Mouse (Mus musculus): Measurements from ENCODE around the gene Fastk. TPM values are rescaled to one million over a fixed set of nuclear protein-coding genes. Genes with fewer than 3 reads are reported as not detected.
A peak's percentile ranks its signal among the peaks of the same experiment; 100 is the strongest.

Gene Fastk
- polyA plus RNA-seq, 1 experiment from 2014 or later: 181 TPM

DNA sequence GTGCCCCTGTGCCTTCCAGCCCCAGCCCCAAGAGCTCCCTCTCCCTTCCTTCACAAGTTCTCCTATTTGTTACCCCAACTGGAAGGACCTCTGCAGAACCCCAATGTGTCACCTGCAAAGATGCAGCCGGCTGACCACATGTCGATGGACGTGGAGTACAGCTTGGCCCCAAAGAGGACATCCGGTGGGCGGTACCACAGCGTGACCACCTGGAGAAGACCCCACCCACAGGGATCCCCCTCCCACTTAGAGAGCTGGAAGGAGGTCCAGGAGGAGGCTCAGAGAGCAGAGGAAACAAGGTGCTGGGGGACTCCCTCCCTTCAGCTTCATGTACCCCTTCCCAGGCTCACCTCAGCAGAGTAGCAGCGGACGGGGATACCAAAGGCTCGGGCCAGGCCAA is 24.7 kb downstream of the Fastk start:
- no peak overlapping the region for H3K4me2 ChIP-seq (ENCODE audit: low read length)
- H3K4me1 ChIP-seq (ENCODE audit: control insufficient read depth in 2 of 2, insufficient read depth in 2 of 2, low read length in 2 of 2): peaks cover 8 to 16% of the 10 kb centered on the region in 2 experiments
- no peak overlapping the region for H3K27ac ChIP-seq (replicated peaks in 1 of 2; ENCODE audit: control insufficient read depth in 1 of 2, insufficient read depth in 1 of 2, low read depth in 2 of 2, low read length in 2 of 2)
- ATAC-seq (ENCODE audit: insufficient number of reproducible peaks, insufficient read depth, low FRiP score, low read depth): no peak
- H3K27me3 ChIP-seq (ENCODE audit: control insufficient read depth, insufficient read depth, low read length): 0 out of 2 replicates have a peak, but pooled peaks cover 2% of the 10 kb centered on the region
- H3K9me3 ChIP-seq (ENCODE audit: control insufficient read depth, low read length): no peaks in the 10 kb centered on the region
- whole genome bisulfite sequencing: 89% methylated on average over 9 of the region's 9 CpGs
- H3K9ac ChIP-seq (ENCODE audit: low read length): no peak overlapping the region
- no peak overlapping the region for H3K4me3 ChIP-seq (ENCODE audit: control insufficient read depth in 1 of 2, insufficient read depth in 1 of 2, low read depth in 1 of 2, low read length in 2 of 2)
- peaks cover 35% of the 10 kb centered on the region for H3K36me3 ChIP-seq (ENCODE audit: control insufficient read depth, insufficient read depth, low read length)

DNA sequence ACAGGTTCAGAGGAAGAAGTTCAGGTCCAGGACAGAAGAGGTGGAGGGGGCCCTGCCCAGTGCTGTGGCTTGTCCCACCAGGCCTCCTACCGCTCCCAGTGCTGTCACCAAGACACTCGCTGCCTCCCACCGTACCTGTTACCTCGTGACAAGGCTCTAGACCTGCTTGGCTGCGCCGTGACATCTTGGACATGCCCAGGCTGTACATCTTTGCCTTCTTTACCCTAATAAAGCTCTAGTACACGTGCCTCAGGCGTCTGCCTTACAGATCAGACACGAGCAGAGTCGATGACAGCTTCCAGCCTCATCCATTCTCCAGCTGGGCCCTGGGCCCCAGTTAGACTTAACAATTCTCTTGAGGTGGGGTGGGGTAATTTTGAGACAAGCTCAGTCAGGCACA is 27.5 kb downstream of the Fastk start:
- no peak overlapping the region for H3K9ac ChIP-seq (ENCODE audit: low read length)

DNA sequence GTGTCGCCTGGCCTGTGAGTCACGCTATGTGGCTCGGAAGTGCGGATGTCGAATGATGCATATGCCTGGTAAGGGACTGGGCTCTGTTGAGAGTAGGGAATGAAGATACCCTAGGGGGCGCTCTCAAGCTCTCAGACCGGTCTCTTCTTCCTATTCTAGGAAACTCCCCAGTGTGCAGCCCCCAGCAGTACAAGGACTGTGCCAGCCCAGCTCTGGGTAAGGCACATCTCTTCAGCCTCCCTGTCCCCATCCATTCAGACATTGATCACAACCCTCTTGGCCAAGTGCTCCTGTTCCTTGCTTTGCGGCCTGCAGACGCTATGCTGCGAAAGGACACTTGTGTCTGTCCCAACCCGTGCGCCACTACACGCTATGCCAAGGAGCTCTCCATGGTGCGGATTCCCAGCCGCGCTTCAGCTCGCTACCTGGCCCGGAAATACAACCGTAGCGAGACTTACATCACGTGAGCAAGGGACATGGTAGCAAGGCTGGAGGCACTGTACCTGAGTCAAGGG is 28.8 kb downstream of the Fastk start:
- no peak overlapping the region for H3K27ac ChIP-seq (replicated peaks in 1 of 2; ENCODE audit: control insufficient read depth in 1 of 2, insufficient read depth in 1 of 2, low read depth in 2 of 2, low read length in 2 of 2)
- no peaks in the 10 kb centered on the region for H3K9me3 ChIP-seq (ENCODE audit: control insufficient read depth, low read length)
- no peak overlapping the region for H3K4me3 ChIP-seq (ENCODE audit: control insufficient read depth in 1 of 2, insufficient read depth in 1 of 2, low read depth in 1 of 2, low read length in 2 of 2)
- H3K4me1 ChIP-seq (ENCODE audit: control insufficient read depth in 2 of 2, insufficient read depth in 2 of 2, low read length in 2 of 2): peaks cover 0 to 2% of the 10 kb centered on the region in 2 experiments; a peak in 1 of 4 replicates
- H3K4me2 ChIP-seq (ENCODE audit: low read length): no peak overlapping the region
- H3K36me3 ChIP-seq (ENCODE audit: control insufficient read depth, insufficient read depth, low read length): peaks cover 32% of the 10 kb centered on the region
- H3K27me3 ChIP-seq (ENCODE audit: control insufficient read depth, insufficient read depth, low read length): peaks cover 12% of the 10 kb centered on the region; the same call in 1 of the 2 replicates
- under 1% methylated on average over 21 of the region's 21 CpGs for WGBS
- H3K9ac ChIP-seq (ENCODE audit: low read length): no peak overlapping the region
- peak; percentile 27; the same call in 1 of the 2 replicates for ATAC-seq (ENCODE audit: insufficient number of reproducible peaks, insufficient read depth, low FRiP score, low read depth)

More for the DNA sequence above, 27.5 kb downstream of the Fastk start:
- peaks cover 12% of the 10 kb centered on the region; the same call in 1 of the 2 replicates for H3K27me3 ChIP-seq (ENCODE audit: control insufficient read depth, insufficient read depth, low read length)
- H3K4me2 ChIP-seq (ENCODE audit: low read length): no peak overlapping the region
- peaks cover 35% of the 10 kb centered on the region for H3K36me3 ChIP-seq (ENCODE audit: control insufficient read depth, insufficient read depth, low read length)
- H3K9me3 ChIP-seq (ENCODE audit: control insufficient read depth, low read length): no peaks in the 10 kb centered on the region
- H3K4me3 ChIP-seq (ENCODE audit: control insufficient read depth in 1 of 2, insufficient read depth in 1 of 2, low read depth in 1 of 2, low read length in 2 of 2): no peak overlapping the region
- H3K4me1 ChIP-seq (ENCODE audit: control insufficient read depth in 2 of 2, insufficient read depth in 2 of 2, low read length in 2 of 2): peaks cover 0 to 2% of the 10 kb centered on the region in 2 experiments; a peak in 3 of 4 replicates
- no peak for ATAC-seq (ENCODE audit: insufficient number of reproducible peaks, insufficient read depth, low FRiP score, low read depth)
- 79% methylated on average over 10 of the region's 10 CpGs for WGBS
- H3K27ac ChIP-seq (replicated peaks in 1 of 2; ENCODE audit: control insufficient read depth in 1 of 2, insufficient read depth in 1 of 2, low read depth in 2 of 2, low read length in 2 of 2): no peak overlapping the region

DNA sequence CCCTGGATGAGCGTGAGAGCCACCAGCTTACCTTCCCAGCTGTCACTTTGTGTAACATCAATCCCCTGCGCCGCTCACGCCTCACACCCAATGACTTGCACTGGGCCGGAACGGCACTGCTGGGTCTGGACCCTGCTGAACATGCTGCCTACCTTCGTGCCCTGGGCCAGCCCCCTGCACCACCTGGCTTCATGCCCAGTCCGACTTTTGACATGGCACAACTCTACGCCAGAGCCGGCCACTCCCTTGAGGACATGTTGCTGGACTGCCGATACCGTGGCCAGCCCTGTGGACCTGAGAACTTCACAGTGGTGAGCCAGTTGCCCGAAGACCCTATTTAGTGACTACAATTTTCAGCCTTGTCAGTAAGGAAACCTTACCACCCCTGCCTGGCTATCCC is 31.1 kb downstream of the Fastk start:
- no peak overlapping the region for H3K4me3 ChIP-seq (ENCODE audit: control insufficient read depth in 1 of 2, insufficient read depth in 1 of 2, low read depth in 1 of 2, low read length in 2 of 2)
- H3K4me2 ChIP-seq (ENCODE audit: low read length): no peak overlapping the region
- WGBS: 83% methylated on average over 13 of the region's 13 CpGs
- no peak overlapping the region for H3K27ac ChIP-seq (replicated peaks in 1 of 2; ENCODE audit: control insufficient read depth in 1 of 2, insufficient read depth in 1 of 2, low read depth in 2 of 2, low read length in 2 of 2)
- peaks cover 0 to 2% of the 10 kb centered on the region in 2 experiments; a peak in 1 of 4 replicates for H3K4me1 ChIP-seq (ENCODE audit: control insufficient read depth in 2 of 2, insufficient read depth in 2 of 2, low read length in 2 of 2)
- peaks cover 13% of the 10 kb centered on the region for H3K36me3 ChIP-seq (ENCODE audit: control insufficient read depth, insufficient read depth, low read length)
- H3K27me3 ChIP-seq (ENCODE audit: control insufficient read depth, insufficient read depth, low read length): peaks cover 12% of the 10 kb centered on the region; the same call in 1 of the 2 replicates
- H3K9me3 ChIP-seq (ENCODE audit: control insufficient read depth, low read length): no peaks in the 10 kb centered on the region
- H3K9ac ChIP-seq (ENCODE audit: low read length): no peak overlapping the region
- no peak for ATAC-seq (ENCODE audit: insufficient number of reproducible peaks, insufficient read depth, low FRiP score, low read depth)

DNA sequence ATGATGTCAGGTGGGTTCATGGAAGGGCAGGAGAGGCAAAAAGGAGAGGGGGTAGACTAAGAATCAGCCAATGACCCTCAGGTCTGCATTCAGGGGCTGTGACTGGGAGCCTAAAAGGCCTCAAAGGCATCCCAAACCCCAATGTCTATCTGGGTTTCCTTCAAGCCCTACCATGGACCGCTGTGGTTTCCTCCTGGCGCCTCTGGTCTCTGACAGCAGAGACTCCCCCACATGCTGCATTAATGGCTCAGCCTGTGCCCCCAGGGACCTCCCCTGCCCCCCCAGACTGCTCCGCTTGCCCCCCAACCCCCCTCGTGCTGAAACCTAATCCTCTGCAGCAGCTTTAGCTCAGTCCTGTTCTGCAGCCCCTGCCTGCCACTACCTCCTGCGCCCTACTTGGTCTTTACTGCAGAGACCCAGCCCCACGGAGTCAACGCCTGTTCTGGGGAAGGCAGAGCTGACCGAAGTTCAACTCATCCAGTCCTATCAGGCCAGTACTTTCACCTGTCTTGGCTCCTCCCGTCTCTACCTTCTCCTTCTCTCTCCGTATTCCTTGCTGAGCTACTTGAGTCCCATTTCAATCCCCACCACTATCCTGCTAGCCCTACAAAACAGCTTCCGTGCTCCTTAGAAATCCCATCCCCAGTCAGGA is 31.9 kb downstream of the Fastk start, which contains the start of gene Asic3:
Asic3 (plus strand) TSS at position 351 of the 652 bp plus-strand sequence.
- 39% methylated on average over 11 of the region's 11 CpGs for WGBS
- Histone ChIP-seq H3K4me3 (ENCODE audit: control insufficient read depth in 1 of 2, insufficient read depth in 1 of 2, low read depth in 1 of 2, low read length in 2 of 2) (no peak within 1 kb of the TSS), H3K9ac (ENCODE audit: low read length) (no peak within 1 kb of the TSS), H3K27me3 (ENCODE audit: control insufficient read depth, insufficient read depth, low read length) (peaks cover 12% of the 10 kb centered on the region; the same call in 1 of the 2 replicates), H3K4me1 (ENCODE audit: control insufficient read depth in 2 of 2, insufficient read depth in 2 of 2, low read length in 2 of 2) (peaks cover 0 to 2% of the 10 kb centered on the region in 2 experiments; a peak in 1 of 4 replicates), H3K4me2 (ENCODE audit: low read length) (no peak within 1 kb of the TSS), H3K27ac (replicated peaks in 1 of 2; ENCODE audit: control insufficient read depth in 1 of 2, insufficient read depth in 1 of 2, low read depth in 2 of 2, low read length in 2 of 2) (no peak within 1 kb of the TSS), H3K36me3 (ENCODE audit: control insufficient read depth, insufficient read depth, low read length) (peaks cover 5% of the 10 kb centered on the region; the same call in 1 of the 2 replicates), H3K9me3 (ENCODE audit: control insufficient read depth, low read length) (no peaks in the 10 kb centered on the region)
- no peak for ATAC-seq (ENCODE audit: insufficient number of reproducible peaks, insufficient read depth, low FRiP score, low read depth)

DNA sequence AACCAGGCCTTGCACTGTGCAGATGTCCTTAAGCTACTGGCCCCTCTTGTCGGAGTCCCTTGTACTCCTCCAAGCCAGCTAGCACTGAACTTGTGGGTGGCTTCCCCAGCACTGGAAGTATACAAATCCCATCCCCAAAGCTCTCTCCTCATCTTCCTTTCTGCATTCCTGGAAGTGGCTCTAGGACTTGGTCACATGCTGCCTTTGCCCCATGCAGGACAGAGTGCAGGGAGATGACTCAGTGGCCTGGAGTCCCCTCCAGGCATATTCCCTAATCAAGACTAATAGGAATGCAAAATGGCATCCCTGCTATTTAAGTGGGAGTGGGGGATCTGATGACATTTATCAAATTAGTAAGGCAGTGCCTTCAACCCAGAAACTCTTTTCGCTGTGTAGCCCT is 33.0 kb downstream of the Fastk start:
- Histone ChIP-seq H3K4me3 (ENCODE audit: control insufficient read depth in 1 of 2, insufficient read depth in 1 of 2, low read depth in 1 of 2, low read length in 2 of 2) (no peak overlapping the region), H3K9ac (ENCODE audit: low read length) (no peak overlapping the region), H3K36me3 (ENCODE audit: control insufficient read depth, insufficient read depth, low read length) (peaks cover 14% of the 10 kb centered on the region), H3K9me3 (ENCODE audit: control insufficient read depth, low read length) (no peaks in the 10 kb centered on the region), H3K4me1 (ENCODE audit: control insufficient read depth in 2 of 2, insufficient read depth in 2 of 2, low read length in 2 of 2) (peaks cover 0 to 2% of the 10 kb centered on the region in 2 experiments; a peak in 1 of 4 replicates), H3K4me2 (ENCODE audit: low read length) (no peak overlapping the region), H3K27ac (replicated peaks in 1 of 2; ENCODE audit: control insufficient read depth in 1 of 2, insufficient read depth in 1 of 2, low read depth in 2 of 2, low read length in 2 of 2) (no peak overlapping the region), H3K27me3 (ENCODE audit: control insufficient read depth, insufficient read depth, low read length) (peaks cover 11% of the 10 kb centered on the region; the same call in 1 of the 2 replicates)
- 61% methylated on average over 2 of the region's 2 CpGs for WGBS
- no peak for ATAC-seq (ENCODE audit: insufficient number of reproducible peaks, insufficient read depth, low FRiP score, low read depth)

GRCm38 (mm10) chr5:24409466-24409865 is 35.6 kb downstream of the Fastk start:
- no peak for ATAC-seq (ENCODE audit: insufficient number of reproducible peaks, insufficient read depth, low FRiP score, low read depth)
- Histone ChIP-seq H3K36me3 (ENCODE audit: control insufficient read depth, insufficient read depth, low read length) (peaks cover 33% of the 10 kb centered on the region), H3K9me3 (ENCODE audit: control insufficient read depth, low read length) (no peaks in the 10 kb centered on the region), H3K27ac (replicated peaks in 1 of 2; ENCODE audit: control insufficient read depth in 1 of 2, insufficient read depth in 1 of 2, low read depth in 2 of 2, low read length in 2 of 2) (no peak overlapping the region), H3K4me2 (ENCODE audit: low read length) (no peak overlapping the region), H3K9ac (ENCODE audit: low read length) (no peak overlapping the region), H3K4me3 (ENCODE audit: control insufficient read depth in 1 of 2, insufficient read depth in 1 of 2, low read depth in 1 of 2, low read length in 2 of 2) (no peak overlapping the region), H3K27me3 (ENCODE audit: control insufficient read depth, insufficient read depth, low read length) (peaks cover under 1% of the 10 kb centered on the region; the same call in 1 of the 2 replicates), H3K4me1 (ENCODE audit: control insufficient read depth in 2 of 2, insufficient read depth in 2 of 2, low read length in 2 of 2) (peaks cover 0 to 2% of the 10 kb centered on the region in 2 experiments; a peak in 1 of 4 replicates)
- 81% methylated on average over 2 of the region's 2 CpGs for WGBS
